Mouse (Mus musculus) adrenal gland, postnatal 36 days (tissue): Measurements from ENCODE around the gene Aurkb. TPM values are rescaled to one million over a fixed set of nuclear protein-coding genes. Genes with fewer than 3 reads are reported as not detected.
"Not testable (repeated sequence)": the region's sequence is repeated elsewhere in the genome, so short reads cannot be mapped to it uniquely, and the experiment has no call there.

Experiments used
- DNase-seq, 2 experiments: peaks; one replicate each; pipeline ENCODE4 v3.0.0; 2021; ENCODE audit warnings: mixed read lengths in 1 of 2
- long read RNA-seq, 2 experiments: library from polyadenylated mRNA; stranded (forward); transcript quantifications; one replicate each; pipeline ENCODE4 v2.0.0; 2021; ENCODE audit warnings: borderline sequencing depth in 2 of 2
- total RNA-seq, 2 experiments: library from RNA; stranded (reverse); gene quantifications; 2 replicates each; pipeline ENCODE4 v1.2.3; 2021

Aurkb gene
- total RNA-seq = 1 to 10 TPM; 5.0 to 6.4 TPM
- long read RNA-seq, experiment 1, transcript Aurkb-201 (8 exons, 1,950 nt) = major isoform, 10 of 12 reads
- long read RNA-seq, experiment 1, partial matches to known transcripts = 1 of 12 reads
- long read RNA-seq, experiment 1, other reads (novel, unspliced or antisense) = 1 of 12 reads
- long read RNA-seq, experiment 2, partial matches to known transcripts = 0 of 2 reads
- long read RNA-seq, experiment 2, other reads (novel, unspliced or antisense) = 0 of 2 reads

DNA sequence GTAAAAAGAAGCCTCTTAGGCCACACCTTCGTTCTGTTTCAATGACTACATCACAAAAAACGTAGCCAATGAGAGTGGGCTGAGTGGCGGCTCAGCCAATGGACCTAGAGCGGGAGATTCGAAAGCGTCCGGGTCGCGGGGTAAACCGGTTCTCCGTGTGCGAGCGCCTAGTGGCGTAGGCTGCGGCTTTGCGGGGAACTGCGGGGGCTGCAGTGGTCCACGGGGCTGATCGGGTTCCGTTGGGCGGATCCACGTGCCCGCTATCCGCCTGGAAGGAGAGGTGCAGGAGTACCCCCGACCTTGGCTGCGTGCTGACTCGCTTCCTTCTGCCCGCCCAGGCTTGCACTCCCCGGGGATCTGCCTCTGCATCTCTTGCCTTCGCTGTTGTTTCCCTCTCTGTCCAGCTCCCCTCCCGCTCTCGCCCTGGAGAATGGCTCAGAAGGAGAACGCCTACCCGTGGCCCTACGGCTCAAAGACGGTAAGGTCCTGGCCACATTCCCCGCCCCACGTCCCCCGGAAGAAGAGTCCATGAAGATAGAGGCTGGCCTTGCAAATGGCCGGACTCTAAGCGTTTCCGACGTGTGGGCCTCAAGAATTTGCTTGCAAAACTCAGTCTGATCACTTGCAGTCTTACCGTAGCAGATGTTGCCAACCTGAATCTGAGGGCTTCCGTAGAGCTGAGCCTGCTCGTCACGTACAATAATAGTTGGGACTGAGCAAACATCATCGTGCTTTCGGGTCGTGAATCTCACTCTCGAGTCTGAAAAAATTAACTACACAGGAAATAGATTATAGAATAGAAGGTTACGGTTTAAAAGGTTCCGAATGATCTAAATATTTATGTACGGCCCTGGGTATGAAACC is at the start of gene Aurkb:
TSS of gene Aurkb (plus strand) at position 117 of the 864 bp plus-strand sequence.
- DNase-seq = peak; percentile 87 to 90

DNA sequence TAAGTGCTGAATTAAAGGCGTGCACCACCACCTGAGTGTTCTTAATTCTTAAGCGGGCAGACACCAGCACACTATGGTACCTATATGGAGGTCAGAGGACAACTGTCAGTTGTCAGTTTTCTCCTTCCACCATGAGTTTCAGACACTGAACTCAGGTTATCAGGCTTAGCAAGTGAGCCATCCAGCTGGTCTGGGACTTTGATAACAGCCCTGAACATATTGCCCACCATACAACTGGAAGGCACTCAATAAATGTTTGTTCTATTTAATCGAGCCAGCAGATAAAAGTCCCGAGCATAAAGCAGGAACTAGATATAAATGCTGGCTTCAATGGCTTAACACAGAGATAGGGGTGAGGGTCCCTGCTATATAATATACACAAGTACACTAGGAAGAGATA is 48.4 kb upstream of the Aurkb start:
- DNase-seq = no peak

DNA sequence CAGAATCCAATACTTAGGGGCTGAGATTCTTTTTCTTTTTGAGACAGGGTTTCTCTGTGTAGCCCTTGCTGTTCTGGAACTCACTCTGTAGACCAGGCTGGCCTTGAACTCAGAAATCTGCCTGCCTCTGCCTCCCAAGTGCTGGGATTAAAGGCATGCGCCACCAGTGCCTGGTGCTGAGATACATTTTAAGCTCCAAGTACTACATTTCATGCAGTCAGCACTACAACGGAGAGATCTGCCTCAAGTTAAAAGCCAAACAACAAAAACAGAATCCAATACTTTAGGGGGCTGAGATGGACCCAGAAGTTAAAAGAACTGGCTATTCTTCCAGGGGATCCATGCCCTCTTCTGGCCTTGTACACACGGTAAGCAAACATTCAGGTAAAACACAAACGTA is 42.7 kb upstream of the Aurkb start:
- DNase-seq = not testable (repeated sequence)

DNA sequence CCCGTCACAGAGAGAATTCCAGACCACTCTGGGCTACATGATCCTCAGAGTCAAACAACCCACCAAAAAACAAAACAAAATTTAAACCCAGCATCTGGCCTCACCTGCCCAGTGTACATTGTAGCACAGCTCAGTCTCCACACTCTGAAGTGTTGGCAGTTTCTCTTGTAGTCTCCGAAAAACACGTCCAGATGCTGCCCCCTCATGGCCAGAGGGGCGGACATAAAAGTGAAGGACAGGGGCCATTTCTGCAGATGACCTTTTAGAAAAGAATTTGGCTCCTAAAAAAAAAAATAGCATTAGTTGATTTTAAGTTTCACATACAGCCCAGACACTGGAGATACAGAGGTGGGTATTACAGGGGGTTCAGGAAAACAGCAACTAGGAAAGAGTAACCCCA is 41.9 kb upstream of the Aurkb start:
- DNase-seq = peak; percentile 68 to 76

DNA sequence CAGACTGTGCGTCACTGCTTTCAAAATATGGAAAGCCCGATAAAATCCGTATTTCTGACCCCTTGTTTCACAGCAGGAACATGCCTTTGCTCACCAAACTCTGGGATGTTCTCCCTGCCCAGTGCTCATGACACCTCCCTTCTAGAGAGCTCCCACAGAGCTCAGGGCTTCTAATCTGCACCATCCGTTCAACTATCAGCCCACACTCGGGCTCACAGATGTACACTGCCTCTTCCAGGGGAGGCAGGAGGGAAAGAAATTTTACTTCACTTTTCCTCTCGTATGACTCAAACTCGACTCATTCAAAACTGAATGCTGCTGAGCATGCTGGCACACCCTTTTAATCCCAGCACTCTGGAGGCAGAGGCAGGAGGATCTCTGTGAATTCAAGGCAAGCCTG is 40.3 kb upstream of the Aurkb start:
- no peak for DNase-seq

DNA sequence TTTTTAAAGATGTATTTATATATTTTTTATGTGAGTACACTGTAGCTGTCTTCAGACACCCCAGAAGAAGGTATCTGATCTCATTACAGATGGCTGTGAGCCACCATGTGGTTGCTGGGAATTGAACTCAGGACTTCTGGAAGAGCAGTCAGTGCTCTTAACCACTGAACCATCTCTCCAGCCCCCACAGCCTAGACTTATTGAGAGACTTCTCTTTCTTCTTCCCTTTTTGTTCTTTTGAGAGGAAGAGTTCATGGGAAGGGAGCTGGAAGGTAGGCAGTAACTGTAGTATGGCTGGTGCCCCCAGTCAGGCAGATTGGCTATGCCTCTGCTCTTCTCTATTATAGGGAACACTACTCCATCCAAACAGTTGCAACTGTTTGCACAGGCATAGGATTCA is 38.9 kb upstream of the Aurkb start:
- not testable (repeated sequence) for DNase-seq

DNA sequence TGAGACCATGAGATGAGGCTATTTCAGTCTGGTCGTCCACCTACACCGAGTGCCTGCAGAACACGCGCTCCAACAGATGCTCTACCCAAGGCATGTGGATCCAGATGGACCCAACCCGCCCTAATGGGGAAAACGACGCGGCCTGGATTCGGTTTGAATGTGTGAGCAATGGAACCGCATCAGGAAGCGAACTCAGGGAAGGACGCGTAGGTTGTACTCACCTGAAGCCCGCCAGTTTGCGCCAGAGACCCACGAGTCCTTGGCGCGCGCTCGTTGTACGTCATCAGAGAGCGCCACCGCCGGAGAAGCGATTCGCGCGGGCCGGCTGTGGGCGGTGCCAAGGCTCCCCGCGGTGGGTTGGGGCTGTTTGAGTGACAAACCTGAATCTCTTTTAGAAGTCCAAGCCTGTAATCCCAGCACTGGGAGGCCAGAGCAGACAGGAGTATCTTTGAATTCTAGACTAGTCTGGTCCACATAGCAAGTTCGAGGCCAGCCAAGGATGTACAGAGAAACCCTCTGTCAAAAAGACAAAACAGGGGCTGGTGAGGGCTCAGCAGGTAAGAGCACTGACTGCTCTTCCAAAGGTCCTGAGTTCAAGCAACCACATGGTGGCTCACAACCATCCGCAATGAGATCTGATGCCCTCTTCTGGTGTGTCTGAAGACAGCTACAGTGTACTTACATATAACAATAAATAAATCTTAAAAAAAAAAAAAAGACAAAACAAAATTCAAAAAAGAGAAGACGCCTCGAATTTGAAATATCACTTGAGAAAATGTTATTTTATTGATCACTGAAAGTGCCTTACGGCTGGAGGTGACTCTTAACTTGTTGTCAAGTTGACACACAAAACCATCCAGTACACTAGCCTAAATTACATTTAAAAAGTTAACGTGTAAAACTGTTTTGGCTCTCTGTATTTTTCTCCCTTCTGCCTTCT is 37.0 kb upstream of the Aurkb start, which contains the start of gene Pfas:
TSS of gene Pfas (minus strand) at position 279 of the 940 bp plus-strand sequence.
- peak; percentile 93 to 96 for DNase-seq

DNA sequence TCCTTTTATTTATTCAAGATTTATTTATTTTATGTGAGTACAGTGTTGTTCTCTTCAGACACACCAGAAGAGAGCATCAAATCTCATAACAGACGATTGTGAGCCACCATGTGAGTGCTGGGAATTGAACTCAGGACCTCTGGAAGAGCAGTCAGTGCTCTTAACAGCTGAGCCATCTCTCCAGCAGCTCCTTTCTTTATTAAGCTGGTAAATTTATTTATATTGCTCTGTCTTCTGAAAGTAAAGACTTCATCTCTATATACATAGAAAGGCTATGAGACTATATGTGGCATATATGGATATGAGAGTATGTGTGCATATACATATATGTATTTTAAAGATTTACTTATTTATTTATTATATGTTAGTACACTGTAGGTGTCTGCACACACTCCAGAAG is 35.9 kb upstream of the Aurkb start:
- no peak for DNase-seq

DNA sequence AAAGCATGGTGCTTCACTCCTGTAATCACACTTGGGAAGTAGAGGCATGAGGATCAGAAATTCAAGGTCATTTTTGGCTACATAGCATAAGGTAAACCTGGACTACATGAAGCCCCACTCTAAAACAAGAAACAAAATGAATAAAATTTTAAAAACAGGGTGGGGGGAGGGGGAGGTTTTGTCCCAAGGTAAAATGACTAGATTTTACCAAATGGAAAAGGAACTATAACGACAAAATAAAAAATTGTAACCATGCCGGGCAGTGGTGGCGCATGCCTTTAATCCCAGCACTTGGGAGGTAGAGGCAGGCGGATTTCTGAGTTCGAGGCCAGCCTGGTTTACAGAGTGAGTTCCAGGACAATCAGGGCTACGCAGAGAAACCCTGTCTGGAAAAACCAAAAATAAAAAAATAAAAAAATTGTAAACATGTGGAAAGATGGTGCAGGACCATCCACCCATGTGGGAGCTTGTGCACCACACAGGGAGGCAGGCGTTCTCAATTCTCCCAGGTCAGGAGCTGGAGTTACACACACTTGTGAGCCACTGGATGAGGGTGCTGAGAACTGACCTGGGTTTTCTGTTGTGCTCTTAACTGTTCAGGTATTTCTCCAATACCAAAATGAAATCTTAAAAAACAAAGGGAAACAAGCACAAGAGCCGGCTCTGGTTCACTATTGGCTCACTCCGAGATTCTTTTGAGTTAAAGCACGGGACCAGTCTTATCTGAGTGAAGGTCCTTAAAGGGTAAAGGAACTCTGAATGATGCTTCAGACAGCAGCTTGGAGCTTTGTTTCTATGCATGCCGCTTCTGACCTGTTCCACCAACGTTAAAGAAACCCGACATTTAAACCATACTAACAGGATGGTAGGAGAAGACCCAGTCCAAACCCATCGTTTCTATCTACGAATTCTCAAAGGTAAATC is 34.8 kb upstream of the Aurkb start:
- no peak for DNase-seq

DNA sequence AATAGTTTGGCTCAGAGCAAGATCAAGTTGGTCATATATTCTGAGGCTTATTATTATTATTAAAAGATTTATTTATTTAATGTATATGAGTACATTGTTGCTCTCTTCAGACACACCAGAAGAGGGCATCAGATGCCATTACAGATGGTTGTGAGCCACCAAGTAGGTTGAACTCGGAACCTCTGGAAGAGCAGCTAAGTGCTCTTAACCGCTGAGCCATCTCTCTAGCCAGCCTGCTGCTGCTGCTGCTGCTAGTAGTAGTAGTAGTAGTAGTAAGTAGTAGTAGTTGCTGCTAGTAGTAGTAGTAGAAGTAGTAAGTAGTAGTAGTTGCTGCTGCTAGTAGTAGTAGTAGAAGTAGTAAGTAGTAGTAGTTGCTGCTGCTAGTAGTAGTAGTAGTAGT is 34.0 kb upstream of the Aurkb start:
- DNase-seq = not testable (repeated sequence)

DNA sequence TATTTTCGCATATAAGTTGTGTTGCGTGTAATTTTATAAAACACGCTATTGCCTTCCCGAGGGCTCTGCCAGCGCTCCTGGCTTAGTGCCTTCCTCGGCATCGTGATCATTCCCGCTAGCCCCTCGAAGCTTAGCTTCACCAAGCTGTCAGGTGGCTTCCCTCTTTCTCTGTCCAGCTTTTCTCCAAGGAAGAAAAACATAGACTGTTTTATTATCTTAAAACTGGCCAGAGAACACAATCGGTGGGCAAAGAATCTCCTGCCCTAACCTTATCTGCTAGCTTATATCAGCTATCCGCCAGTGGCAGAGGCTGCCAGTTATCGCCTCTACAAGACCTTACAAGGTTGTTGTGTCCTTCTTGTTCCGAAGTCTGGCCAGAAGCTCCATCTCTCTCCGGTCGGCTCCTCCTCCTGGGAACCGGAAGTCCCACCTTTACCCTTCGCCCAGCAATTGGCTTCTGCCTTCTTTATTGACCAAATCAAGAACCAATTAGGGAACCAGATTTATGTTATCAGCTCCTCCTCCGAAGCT is 33.3 kb upstream of the Aurkb start:
- DNase-seq = peak; percentile 90 to 91

DNA sequence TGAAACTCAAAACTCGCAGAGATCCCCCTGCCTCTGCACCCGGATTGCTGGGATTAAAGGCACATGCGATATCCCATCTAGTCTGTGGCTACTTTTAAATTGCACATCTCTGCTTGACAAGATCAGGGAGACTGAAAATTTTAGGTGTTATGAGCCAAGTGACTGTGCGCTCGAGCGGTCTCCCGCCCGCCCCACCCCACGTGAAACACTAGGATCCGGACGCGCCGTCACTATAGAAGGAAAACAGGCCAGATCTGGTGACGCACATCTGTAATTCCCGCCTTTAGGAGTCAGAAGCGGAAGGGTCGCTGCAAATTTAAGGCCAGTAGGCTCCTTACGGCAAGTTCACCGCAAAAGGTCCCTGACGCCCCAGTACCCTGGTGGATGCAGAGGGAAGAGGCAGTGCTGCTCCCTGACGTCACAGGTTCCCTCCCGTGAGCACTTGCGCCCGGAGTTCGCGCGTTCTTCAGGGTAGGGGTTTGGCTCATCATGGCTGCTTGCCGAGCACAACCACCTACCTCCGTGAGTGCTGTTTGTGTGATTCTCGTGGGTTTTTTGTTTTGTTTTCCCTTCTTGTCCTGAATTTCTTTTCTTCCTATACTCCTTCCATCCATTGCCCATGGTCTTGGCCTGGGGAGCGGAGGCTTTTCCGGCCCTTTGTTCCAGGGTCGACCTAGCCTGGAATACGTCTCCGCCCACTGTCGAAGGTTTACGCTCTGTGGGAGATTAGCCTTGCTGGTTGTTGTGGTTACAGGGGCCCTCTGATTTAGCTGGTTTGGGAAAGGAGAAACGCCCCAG is 29.6 kb upstream of the Aurkb start, which contains the start of gene Ctc1:
TSS of gene Ctc1 (plus strand) at position 268 of the 798 bp plus-strand sequence.
- peak; percentile 93 for DNase-seq

DNA sequence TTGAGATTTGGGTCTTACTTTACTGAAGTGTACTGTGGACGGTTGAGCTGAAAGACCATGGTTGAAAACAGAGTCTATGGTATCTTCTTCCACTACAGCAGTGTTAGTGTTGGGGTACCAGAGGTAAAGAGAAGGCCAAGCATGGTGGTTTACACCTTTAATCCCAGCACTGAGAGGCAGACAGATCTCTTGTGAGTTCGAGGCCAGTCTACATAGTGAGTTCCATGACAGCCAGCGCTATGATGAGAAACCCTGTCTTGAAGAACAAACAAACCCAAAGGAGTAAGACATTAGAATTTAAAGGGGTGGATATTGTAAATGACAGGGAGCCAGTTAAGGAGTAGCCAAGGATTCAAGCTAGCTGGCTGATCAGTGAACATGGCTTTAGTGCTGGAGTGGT is 28.7 kb upstream of the Aurkb start:
- DNase-seq = no peak

DNA sequence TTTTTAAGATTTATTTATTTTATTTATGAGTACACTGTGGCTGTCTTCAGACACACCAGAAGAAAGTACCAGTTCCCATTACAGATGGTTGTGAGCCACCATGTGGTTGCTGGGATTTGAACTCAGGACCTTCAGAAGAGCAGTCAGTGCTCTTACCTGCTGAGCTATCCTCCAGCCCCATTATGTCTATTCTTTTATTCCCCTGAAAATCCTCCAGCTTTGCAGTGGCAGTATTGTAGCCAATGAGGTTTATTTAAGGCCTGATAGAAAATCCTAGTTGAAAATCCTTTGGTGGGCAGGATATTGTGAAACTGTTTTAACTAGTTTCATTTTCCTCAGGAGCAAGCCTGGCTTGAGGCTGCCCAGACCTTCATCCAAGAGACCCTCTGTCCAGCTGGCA is 24.8 kb upstream of the Aurkb start:
- DNase-seq = no peak

DNA sequence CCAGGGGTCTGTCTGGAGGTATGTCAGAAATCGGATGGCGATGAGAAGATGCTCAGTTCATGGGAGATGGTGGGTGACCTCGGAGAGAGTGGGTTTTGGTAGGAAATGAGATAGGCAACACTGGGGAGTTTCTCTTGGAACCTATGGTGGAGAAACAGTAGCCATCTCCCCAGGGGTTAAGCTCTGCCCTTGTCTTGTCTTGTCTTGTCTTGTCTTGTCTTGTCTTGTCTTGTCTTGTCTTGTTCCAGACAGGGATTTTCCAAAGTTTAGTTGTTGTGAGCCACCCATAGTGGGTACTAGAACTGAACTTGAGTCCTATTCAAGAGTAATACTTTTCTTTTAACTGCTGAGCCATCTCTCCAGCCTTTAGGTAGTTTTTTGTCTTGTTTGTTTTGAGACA is 18.9 kb upstream of the Aurkb start:
- no peak for DNase-seq

DNA sequence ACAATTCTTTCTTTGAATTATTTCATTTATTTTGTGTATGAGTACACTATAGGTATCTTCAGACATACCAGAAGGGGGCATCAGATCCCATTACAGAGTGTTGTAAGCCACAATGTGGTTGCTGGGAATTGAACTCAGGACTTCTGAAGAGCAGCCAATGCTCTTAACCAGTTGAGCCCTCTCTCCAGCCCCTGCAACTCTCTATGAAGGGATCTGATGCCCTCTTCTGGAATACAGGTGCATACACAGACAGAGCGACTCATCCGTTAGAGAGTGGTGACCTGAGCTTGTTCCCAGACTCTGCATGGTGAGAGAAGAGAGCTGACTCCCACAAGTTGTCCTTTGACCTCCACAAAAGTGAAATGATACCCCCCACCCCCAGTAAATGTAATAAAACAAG is 16.6 kb upstream of the Aurkb start:
- DNase-seq = no peak

DNA sequence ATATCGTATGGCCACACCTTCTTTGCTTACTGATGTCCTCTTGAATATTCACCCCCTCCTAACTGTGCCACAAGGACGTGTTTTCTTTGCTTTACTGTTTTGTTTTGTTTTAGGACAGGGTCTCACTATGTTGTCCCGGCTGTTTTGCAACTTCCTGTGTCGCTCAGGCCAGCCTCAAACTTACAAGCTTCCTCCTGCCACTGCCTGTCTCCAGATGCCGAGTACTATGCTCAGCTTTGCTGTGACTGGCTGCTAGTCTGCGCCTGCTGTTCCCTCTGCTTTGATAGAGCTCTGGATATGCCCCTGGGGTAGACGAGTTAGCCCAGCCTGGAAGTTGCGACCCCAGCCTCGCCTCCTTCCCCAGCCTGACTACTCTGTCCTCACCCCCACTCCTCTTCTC is 11.9 kb upstream of the Aurkb start:
- DNase-seq = no peak

DNA sequence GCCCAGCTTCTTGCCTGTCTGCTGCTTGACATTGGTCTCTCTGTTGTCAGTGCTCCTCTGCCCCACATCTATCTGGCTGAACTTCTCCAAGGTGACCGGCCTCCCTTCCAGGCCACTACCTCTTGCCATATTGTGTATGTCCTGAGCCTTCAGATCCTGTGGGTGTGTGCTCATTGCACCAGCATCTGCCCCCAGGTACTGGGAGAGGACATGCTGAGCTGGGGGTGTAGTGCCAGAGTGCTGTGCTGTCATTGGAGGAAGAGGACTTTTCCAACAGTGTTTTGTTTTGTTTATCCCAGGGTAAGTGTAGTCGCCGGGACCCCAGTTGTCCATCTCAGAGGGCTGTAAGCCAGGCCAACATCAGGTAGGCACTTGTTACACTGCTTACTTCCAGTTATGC is 10.9 kb upstream of the Aurkb start:
- no peak for DNase-seq

DNA sequence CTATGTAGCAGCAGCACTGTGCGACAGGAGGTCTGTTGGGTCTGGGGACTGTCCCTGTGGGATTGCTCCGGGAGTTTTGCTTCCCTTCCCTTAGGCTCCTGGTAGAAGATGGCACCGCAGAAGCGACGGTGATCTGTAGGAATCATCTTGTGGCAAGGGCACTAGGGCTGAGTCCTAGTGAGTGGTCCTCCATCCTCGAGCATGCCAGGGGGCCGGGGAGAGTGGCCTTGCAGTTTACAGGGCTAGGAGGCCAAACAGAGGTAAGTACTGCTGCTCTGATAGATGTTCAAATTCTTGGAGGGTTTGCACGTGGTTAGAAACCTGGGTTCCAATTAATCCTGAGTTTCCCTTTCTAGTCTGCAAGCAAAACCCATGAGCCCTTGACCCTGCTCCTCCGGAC is 10.0 kb upstream of the Aurkb start:
- DNase-seq = no peak

DNA sequence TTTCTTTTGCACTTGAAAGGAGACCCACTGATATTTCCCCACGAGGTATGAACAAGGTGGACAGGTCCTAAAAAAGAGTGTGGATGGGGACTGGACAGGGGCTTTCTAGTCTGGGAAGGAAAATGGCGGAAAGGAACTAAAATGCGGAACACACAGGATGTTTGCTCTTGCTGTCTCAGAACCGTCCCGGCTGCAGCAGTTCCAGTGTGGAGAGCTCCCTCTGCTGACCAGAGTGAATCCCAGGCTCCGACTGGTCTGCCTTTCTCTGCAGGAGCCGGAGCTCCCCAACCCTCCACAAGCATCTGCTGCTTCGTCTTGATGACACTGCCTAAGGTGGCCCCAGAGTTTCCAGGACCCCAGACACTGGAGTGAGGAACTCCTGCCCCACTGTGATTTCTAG is 9.6 kb upstream of the Aurkb start:
- DNase-seq = peak; percentile 89 to 92
